Mouse (Mus musculus) intestine, postnatal 0 days (tissue): Measurements from ENCODE around the gene Hist1h2be. TPM values are rescaled to one million over a fixed set of nuclear protein-coding genes. Genes with fewer than 3 reads are reported as not detected.

Source experiments
- ATAC-seq: fragments of 200-750 bp; cut with Nextera tagmentation; 2 replicates; pipeline ENCODE4 v1.8.0; 2017; ENCODE audit warnings: mild to moderate bottlenecking, moderate TSS enrichment, moderate library complexity
- H3K27ac ChIP-seq: fragments of 300-500 bp; sonication (generic); 2 replicates; pipeline ENCODE4 v1.5.1; 2014; ENCODE audit warnings: mild to moderate bottlenecking, low read depth, low read length, moderate library complexity
- H3K27me3 ChIP-seq: fragments of 300-500 bp; sonication (generic); replicated peaks from 2 replicates; pipeline ENCODE4 v1.6.1; 2014; ENCODE audit warnings: low read length, mixed read lengths; ENCODE audit not compliant: control insufficient read depth, insufficient read depth
- H3K36me3 ChIP-seq: fragments of 300-500 bp; sonication (generic); 2 replicates; pipeline ENCODE4 v1.6.1; 2014; ENCODE audit warnings: mild to moderate bottlenecking, moderate library complexity; ENCODE audit not compliant: control insufficient read depth, insufficient read depth
- H3K4me1 ChIP-seq: fragments of 300-500 bp; sonication (generic); replicated peaks from 2 replicates; pipeline ENCODE4 v1.6.1; 2014; ENCODE audit warnings: antibody characterized with exemption, low read length, mixed read lengths; ENCODE audit not compliant: control insufficient read depth, insufficient read depth
- H3K4me2 ChIP-seq: fragments of 300-500 bp; sonication (generic); replicated peaks from 2 replicates; pipeline ENCODE4 v1.6.1; 2014; ENCODE audit warnings: low read depth, mild to moderate bottlenecking, moderate library complexity
- H3K4me3 ChIP-seq: fragments of 300-500 bp; sonication (generic); 2 replicates; pipeline ENCODE4 v1.5.1; 2014; ENCODE audit warnings: low read depth, low read length
- H3K9ac ChIP-seq: fragments of 300-500 bp; sonication (generic); 2 replicates; pipeline ENCODE4 v1.6.1; 2014; ENCODE audit warnings: mild to moderate bottlenecking, low read depth, low read length
- H3K9me3 ChIP-seq: fragments of 300-500 bp; sonication (generic); 2 replicates; pipeline ENCODE4 v1.6.1; 2016; ENCODE audit warnings: mixed run types; ENCODE audit not compliant: control insufficient read depth
- CTCF ChIP-seq: sonication (generic); IDR thresholded peaks from 2 replicates; pipeline ENCODE4 v1.5.1; 2016; ENCODE audit warnings: low read depth, mild to moderate bottlenecking, control low read depth, antibody characterized with exemption, moderate library complexity
- WGBS: fragments of 180-500 bp; shearing (Covaris S2); extraction: QIAGEN DNeasy Blood & Tissue Kit; methylation state at CpG from one replicate; pipeline ENCODE4 v1.1.7; 2014; 5-methylcytosine and 5-hydroxymethylcytosine counted together
- microRNA-seq: library from miRNA; unstranded; fragments of <30 nt; microRNA quantifications from one replicate; pipeline ENCODE4, GENCODE M21; 2016
- polyA plus RNA-seq: library from polyadenylated mRNA; unstranded; fragments of >200 nt; fragmentation: Nextera tagmentation; extraction: Ambion mirVana; gene quantifications from 2 replicates; pipeline ENCODE4 v1.2.1, GENCODE M21; 2015

Gene Hist1h2be
- polyA plus RNA-seq, 1 experiment from 2014 or later: 0.46 TPM

- no peak for TF ChIP-seq CTCF
- peak; percentile 48 for ATAC-seq
- H3K9me3 ChIP-seq: no peaks in the 10 kb centered on the region
- H3K36me3 ChIP-seq: no peaks in the 10 kb centered on the region
- H3K9ac ChIP-seq: peak overlapping the region; percentile 43; the same call in 1 of the 2 replicates
- peak overlapping the region; percentile 51 for H3K27ac ChIP-seq
- no peaks in the 10 kb centered on the region for H3K27me3 ChIP-seq
- H3K4me1 ChIP-seq: peaks cover 3% of the 10 kb centered on the region; the same call in 1 of the 2 replicates
- WGBS: under 1% methylated on average over 15 of the region's 15 CpGs
- H3K4me3 ChIP-seq: peak overlapping the region; percentile 45
- H3K4me2 ChIP-seq: peak overlapping the region; percentile 82
Measured at GRCm38 (mm10) chr13:23534368-23535131, 86.4 kb downstream of the Hist1h2be start.

Small RNA genes lying within 50 kb of the gene (microRNA-seq; reads per million reads assigned to microRNA genes)
- gene Gm44297: not detected
- gene Gm44359: not detected
- not detected for gene Gm44394

Other genes with a start within 250 kb of the Hist1h2be start
- 5.1 and 5.6 TPM in 2 replicates for gene Abt1, start 197.3 kb downstream of the Hist1h2be start, polyA plus RNA-seq
- gene Btn1a1, start 155.2 kb downstream of the Hist1h2be start, polyA plus RNA-seq: not detected in 2 replicates
- gene Btn2a2, start 132.3 kb downstream of the Hist1h2be start, polyA plus RNA-seq: not detected in 2 replicates
- 6.1 and 8.1 TPM in 2 replicates for gene Hist1h4h, start 90.1 kb downstream of the Hist1h2be start, polyA plus RNA-seq
- 2.7 and 3.0 TPM in 2 replicates for gene Hist1h2af, start 87.2 kb downstream of the Hist1h2be start, polyA plus RNA-seq
- gene Hist1h3g, start 85.7 kb downstream of the Hist1h2be start, polyA plus RNA-seq: 1.2 and 2.1 TPM in 2 replicates
- 0.18 and 0.23 TPM in 2 replicates for gene Hist1h2bh, start 77.7 kb downstream of the Hist1h2be start, polyA plus RNA-seq
- 0.37 TPM in 1 of 2 replicates, not detected in the other for gene Hist1h3f, start 77.1 kb downstream of the Hist1h2be start, polyA plus RNA-seq
- 0.46 TPM in 1 of 2 replicates, not detected in the other for gene Hist1h4f, start 69.5 kb downstream of the Hist1h2be start, polyA plus RNA-seq
- 0.13 and 0.21 TPM in 2 replicates for gene Hist1h1d, start 67.9 kb downstream of the Hist1h2be start, polyA plus RNA-seq
- 2.2 and 2.4 TPM in 2 replicates for gene Hist1h3e, start 58.8 kb downstream of the Hist1h2be start, polyA plus RNA-seq
- gene Hist1h2ae, start 49.9 kb downstream of the Hist1h2be start, polyA plus RNA-seq: 17.7 and 24.0 TPM in 2 replicates
- gene Hist1h2bg, start 49.7 kb downstream of the Hist1h2be start, polyA plus RNA-seq: 3.1 and 4.4 TPM in 2 replicates
- 0.64 and 1.3 TPM in 2 replicates for gene Hist1h2bf, start 46.9 kb downstream of the Hist1h2be start, polyA plus RNA-seq
- 0.97 and 1.3 TPM in 2 replicates for gene Hist1h2ad, start 46.7 kb downstream of the Hist1h2be start, polyA plus RNA-seq
- gene Hist1h3d, start 45.4 kb downstream of the Hist1h2be start, polyA plus RNA-seq: 1.6 and 2.3 TPM in 2 replicates
- 34.7 and 35.3 TPM in 2 replicates for gene Hist1h4d, start 39.5 kb downstream of the Hist1h2be start, polyA plus RNA-seq
- 6.8 and 6.9 TPM in 2 replicates for gene Hist1h1e, start 1.4 kb upstream of the Hist1h2be start, polyA plus RNA-seq
- gene Hist1h2ac, start 62.8 kb upstream of the Hist1h2be start, polyA plus RNA-seq: 0.46 TPM in 2 replicates
- gene Hist1h2bc, start 63.1 kb upstream of the Hist1h2be start, polyA plus RNA-seq: 211 and 224 TPM in 2 replicates
- gene Hist1h1t, start 74.7 kb upstream of the Hist1h2be start, polyA plus RNA-seq: not detected in 2 replicates
- 2.9 and 3.0 TPM in 2 replicates for gene Hist1h4c, start 77.3 kb upstream of the Hist1h2be start, polyA plus RNA-seq
- 12.5 TPM in 2 replicates for gene Hfe, start 89.7 kb upstream of the Hist1h2be start, polyA plus RNA-seq
- gene Hist1h1c, start 117.7 kb upstream of the Hist1h2be start, polyA plus RNA-seq: 105 and 107 TPM in 2 replicates
- gene Hist1h3c, start 124.5 kb upstream of the Hist1h2be start, polyA plus RNA-seq: 1.2 and 1.4 TPM in 2 replicates
- gene Hist1h2bb, start 125.6 kb upstream of the Hist1h2be start, polyA plus RNA-seq: 0.37 and 0.48 TPM in 2 replicates
- gene Hist1h2ab, start 130.0 kb upstream of the Hist1h2be start, polyA plus RNA-seq: 11.7 and 12.1 TPM in 2 replicates
- gene Hist1h3b, start 131.1 kb upstream of the Hist1h2be start, polyA plus RNA-seq: 1.3 and 1.5 TPM in 2 replicates
- 0.76 and 1.4 TPM in 2 replicates for gene Hist1h4b, start 135.9 kb upstream of the Hist1h2be start, polyA plus RNA-seq
- 0.43 TPM in 1 of 2 replicates, not detected in the other for gene Hist1h4a, start 140.1 kb upstream of the Hist1h2be start, polyA plus RNA-seq
- gene Hist1h3a, start 141.3 kb upstream of the Hist1h2be start, polyA plus RNA-seq: 4.1 and 4.5 TPM in 2 replicates
- gene Hist1h1a, start 142.5 kb upstream of the Hist1h2be start, polyA plus RNA-seq: 0.60 and 0.85 TPM in 2 replicates
- 0.10 TPM in 1 of 2 replicates, not detected in the other for gene Trim38, start 148.8 kb upstream of the Hist1h2be start, polyA plus RNA-seq
- gene Slc17a2, start 185.9 kb upstream of the Hist1h2be start, polyA plus RNA-seq: 0.05 TPM in 1 of 2 replicates, not detected in the other
- 0.09 and 0.12 TPM in 2 replicates for gene Slc17a3, start 218.3 kb upstream of the Hist1h2be start, polyA plus RNA-seq
- gene Slc17a1, start 246.6 kb upstream of the Hist1h2be start, polyA plus RNA-seq: 0.68 and 0.98 TPM in 2 replicates